ENCODE assay signal across 9 mouse cellular contexts in genomic region chr8:76900155-76901141, GRCm38 (mm10). TPM values are rescaled to one million over a fixed set of nuclear protein-coding genes. Genes with fewer than 3 reads are reported as not detected.
A peak's percentile ranks its signal among the peaks of the same experiment; 100 is the strongest.
DNase-seq lines count a peak whose midpoint lies in the region; ATAC-seq and TF ChIP-seq lines count a peak whose summit lies in the region.
"Had no signal": no experiment of that assay in that cellular context is flagged by ENCODE, and none has a peak within 500 bp of the region (broad histone marks: within the 10 kb centered on the region; RNA-seq: fewer than 3 reads in every experiment).

No protein-coding gene starts in this region.

- TF ChIP-seq POLR2A in spleen, adult 2 months (IDR thresholded peaks at IDR 0.05; ENCODE audit: low read depth, low read length), result no peak
- no peak for TF ChIP-seq POLR2A in heart, adult 2 months (IDR thresholded peaks at IDR 0.05; ENCODE audit: insufficient read depth, low read depth, low read length)

- peak overlapping the region; percentile 69 for H3K4me3 ChIP-seq in spleen, adult 2 months (ENCODE audit: extremely low read depth, insufficient read depth, insufficient read length)
- peak overlapping the region; percentile 90 for H3K4me3 ChIP-seq in heart, adult 2 months
- H3K4me3 ChIP-seq in limb, embryonic 11.5 days (ENCODE audit: low read depth, low read length), result peak overlapping the region; percentile 56
- peak overlapping the region; percentile 77 for H3K4me3 ChIP-seq in midbrain, postnatal 0 days (ENCODE audit: low read depth, low read length)

- no peak for ATAC-seq in limb, embryonic 11.5 days (ENCODE audit: insufficient number of reproducible peaks, low FRiP score, low TSS enrichment, low read depth)
- no peak for ATAC-seq in midbrain, postnatal 0 days (ENCODE audit: low FRiP score)

- intact Hi-C loops in heart, adult 2 months (cut with DNase I), result loop anchor here (5.0 kb wide), 3 partner anchors 142 to 327 kb away; no protein-coding TSS in a partner anchor

- no peaks in the 10 kb centered on the region for H3K36me3 ChIP-seq in spleen, adult 2 months (ENCODE audit: control insufficient read depth, insufficient read depth, low read length)
- H3K36me3 ChIP-seq in heart, adult 2 months (ENCODE audit: control insufficient read depth, insufficient read depth, low read length), result no peaks in the 10 kb centered on the region
- no peaks in the 10 kb centered on the region for H3K36me3 ChIP-seq in limb, embryonic 11.5 days (ENCODE audit: control insufficient read depth, insufficient read depth, low read length)
- no peaks in the 10 kb centered on the region for H3K36me3 ChIP-seq in midbrain, postnatal 0 days (ENCODE audit: insufficient read depth, low read length)

- no peak for DNase-seq in spleen, adult 2 months (ENCODE audit: low read depth in 1 of 2, low spot score in 2 of 2)
- DNase-seq in spleen, adult 12 weeks (ENCODE audit: low spot score), result no peak
- peak; percentile 57 for DNase-seq in embryo, embryonic 9.5 days (ENCODE audit: extremely low spot score)
- DNase-seq in heart, adult 2 months, result peak; percentile 76 to 80
- DNase-seq in kidney, adult 18-20 months, result peak; percentile 76
- DNase-seq in limb, embryonic 11.5 days (ENCODE audit: low spot score), result peak; percentile 62
- DNase-seq in midbrain, postnatal 0 days (ENCODE audit: low spot score), result peak; percentile 14
- peak; percentile 29 to 78 for DNase-seq in urinary bladder, adult 18-20 months (ENCODE audit: low spot score in 2 of 2)

- H3K9ac ChIP-seq in heart, adult 2 months (ENCODE audit: low read depth, low read length), result peak overlapping the region; percentile 88
- H3K9ac ChIP-seq in limb, embryonic 11.5 days (ENCODE audit: low read length), result no peak overlapping the region
- H3K9ac ChIP-seq in midbrain, postnatal 0 days (replicated peaks; ENCODE audit: low read length, poor library complexity, severe bottlenecking), result peak overlapping the region; percentile 62

- H3K79me2 ChIP-seq in heart, adult 2 months (replicated peaks; ENCODE audit: control insufficient read depth, insufficient read depth, low read length), result no peaks in the 10 kb centered on the region

- H3K4me2 ChIP-seq in limb, embryonic 11.5 days (ENCODE audit: low read depth, severe bottlenecking), result peak overlapping the region; percentile 95
- H3K4me2 ChIP-seq in midbrain, postnatal 0 days (ENCODE audit: low read depth, low read length, poor library complexity, severe bottlenecking), result peak overlapping the region; percentile 100

- no peak for TF ChIP-seq EP300 in heart, adult 2 months (IDR thresholded peaks at IDR 0.05; ENCODE audit: insufficient read depth, low read depth, low read length)

- H3K27me3 ChIP-seq in spleen, adult 2 months (ENCODE audit: control insufficient read depth, insufficient read depth, low read length), result peaks cover 24% of the 10 kb centered on the region
- H3K27me3 ChIP-seq in heart, adult 2 months (ENCODE audit: control insufficient read depth, insufficient read depth, low read length), result no peaks in the 10 kb centered on the region
- peaks cover 45% of the 10 kb centered on the region for H3K27me3 ChIP-seq in limb, embryonic 11.5 days (ENCODE audit: control insufficient read depth, insufficient read depth, low read length)
- peaks cover 10% of the 10 kb centered on the region for H3K27me3 ChIP-seq in midbrain, postnatal 0 days (ENCODE audit: insufficient read depth, low read length)
- H3K27me3 ChIP-seq: Patski had no signal

- peaks cover 11% of the 10 kb centered on the region for H3K4me1 ChIP-seq in spleen, adult 2 months (ENCODE audit: control insufficient read depth, insufficient read depth, insufficient read length)
- H3K4me1 ChIP-seq in heart, adult 2 months (ENCODE audit: control insufficient read depth, insufficient read depth, low read length), result no peaks in the 10 kb centered on the region
- H3K4me1 ChIP-seq in limb, embryonic 11.5 days (ENCODE audit: control insufficient read depth, insufficient read depth, low read length), result peaks cover 17% of the 10 kb centered on the region
- peaks cover 2% of the 10 kb centered on the region; the same call in 1 of the 2 replicates for H3K4me1 ChIP-seq in midbrain, postnatal 0 days (ENCODE audit: insufficient read depth, low read length)

- no peaks in the 10 kb centered on the region for H3K9me3 ChIP-seq in limb, embryonic 11.5 days (ENCODE audit: control insufficient read depth, low read length)
- no peaks in the 10 kb centered on the region for H3K9me3 ChIP-seq in midbrain, postnatal 0 days (ENCODE audit: low read length)

- H3K27ac ChIP-seq in spleen, adult 2 months (ENCODE audit: insufficient read depth, low read length), result peak overlapping the region; percentile 22; the same call in 1 of the 2 replicates
- peak overlapping the region; percentile 96 for H3K27ac ChIP-seq in heart, adult 2 months
- H3K27ac ChIP-seq in limb, embryonic 11.5 days (replicated peaks; ENCODE audit: low read depth, low read length), result no peak overlapping the region
- no peak overlapping the region for H3K27ac ChIP-seq in midbrain, postnatal 0 days (ENCODE audit: low read depth, low read length)

- TF ChIP-seq CTCF in spleen, adult 2 months (IDR thresholded peaks at IDR 0.05; ENCODE audit: extremely low read depth, insufficient read depth, insufficient read length, insufficient replicate concordance), result no peak
- no peak for TF ChIP-seq CTCF in heart, adult 2 months (IDR thresholded peaks at IDR 0.05)
- no peak for TF ChIP-seq CTCF in midbrain, postnatal 0 days (IDR thresholded peaks at IDR 0.05)

- WGBS in spleen, adult 2 months, result 1% methylated on average over 58 of the region's 58 CpGs
- 1% methylated on average over 58 of the region's 58 CpGs for WGBS in heart, adult 2 months
- WGBS in limb, embryonic 11.5 days, result under 1% methylated on average over 58 of the region's 58 CpGs
- under 1% methylated on average over 56 of the region's 58 CpGs for WGBS in midbrain, postnatal 0 days

RNA-seq across cellular contexts. Expression of gene Nr3c2, which starts 1.2 kb away (rescaled TPM):
- 0.80 and 0.88 TPM in 2 replicates for polyA plus RNA-seq in spleen, adult 2 months (2012; rRNA removed)
- total RNA-seq in heart, adult 2 months (2021), result 10 to 100 TPM; 21.1 to 27.8 TPM
- polyA plus RNA-seq in heart, adult 2 months (2012; rRNA removed), result 7.0 and 10.6 TPM in 2 replicates
- 0.37 and 1.0 TPM in 2 replicates for polyA plus RNA-seq in limb, embryonic 11.5 days (2014; fragmentation: Nextera tagmentation; extraction: Ambion mirVana)
- total RNA-seq in midbrain, postnatal 0 days (2014; rRNA removed), result 6.0 and 6.1 TPM in 2 replicates
- 3.8 and 5.7 TPM in 2 replicates for polyA plus RNA-seq in midbrain, postnatal 0 days (2015; fragmentation: Nextera tagmentation; extraction: Ambion mirVana)

Comparison
In these comparisons a context has a peak if more than half of its experiments do, and no peak if none do; other contexts are left out.
1. DNase-seq: peak in embryo, embryonic 9.5 days (single experiment), heart, adult 2 months (2 of 2), kidney, adult 18-20 months (single experiment), limb, embryonic 11.5 days (single experiment), midbrain, postnatal 0 days (single experiment) and urinary bladder, adult 18-20 months (2 of 2); none in spleen, adult 2 months (0 of 2) and spleen, adult 12 weeks (single experiment).
2. H3K27ac ChIP-seq: peak in spleen, adult 2 months (single experiment) and heart, adult 2 months (single experiment); none in limb, embryonic 11.5 days (single experiment) and midbrain, postnatal 0 days (single experiment).
3. Peak in every context shown above with its lines, with median percentiles within 50 percentile points of each other: H3K4me3 ChIP-seq.